Mouse (Mus musculus) liver, embryonic 13.5 days (tissue): ENCODE results near the gene Cep63. TPM values are rescaled to one million over a fixed set of nuclear protein-coding genes. Genes with fewer than 3 reads are reported as not detected.

Experiments
- ATAC-seq: fragments of 200-750 bp; cut with Nextera tagmentation; 2 replicates; pipeline ENCODE4 v1.8.0; 2017; ENCODE audit warnings: low read depth, mild to moderate bottlenecking, moderate number of reproducible peaks, moderate library complexity
- DNase-seq: peaks from one replicate; pipeline ENCODE4 v3.0.0; 2022
- H3K27ac ChIP-seq: fragments of 300-500 bp; sonication (generic); 2 replicates; pipeline ENCODE4 v1.5.1; 2015; ENCODE audit warnings: moderate library complexity, mild to moderate bottlenecking, inconsistent platforms
- H3K27me3 ChIP-seq: fragments of 300-500 bp; sonication (generic); 2 replicates; pipeline ENCODE4 v1.6.1; 2015; ENCODE audit warnings: mild to moderate bottlenecking, inconsistent platforms
- H3K36me3 ChIP-seq: fragments of 300-500 bp; sonication (generic); 2 replicates; pipeline ENCODE4 v1.6.1; 2015; ENCODE audit warnings: mild to moderate bottlenecking, inconsistent platforms
- H3K4me1 ChIP-seq: fragments of 300-500 bp; sonication (generic); replicated peaks from 2 replicates; pipeline ENCODE4 v1.6.1; 2015; ENCODE audit warnings: inconsistent platforms
- H3K4me2 ChIP-seq: fragments of 300-500 bp; sonication (generic); 2 replicates; pipeline ENCODE4 v1.6.1; 2015; ENCODE audit warnings: inconsistent platforms, mild to moderate bottlenecking, moderate library complexity
- H3K4me3 ChIP-seq: fragments of 300-500 bp; sonication (generic); replicated peaks from 2 replicates; pipeline ENCODE4 v1.5.1; 2015; ENCODE audit warnings: mild to moderate bottlenecking, inconsistent platforms
- H3K9ac ChIP-seq: fragments of 300-500 bp; sonication (generic); 2 replicates; pipeline ENCODE4 v1.6.1; 2015; ENCODE audit warnings: mild to moderate bottlenecking, inconsistent platforms
- H3K9me3 ChIP-seq: fragments of 300-500 bp; sonication (generic); replicated peaks from 2 replicates; pipeline ENCODE4 v1.6.1; 2016; ENCODE audit warnings: inconsistent platforms
- WGBS: fragments of 180-500 bp; shearing (Covaris S2); methylation state at CpG from one replicate; pipeline ENCODE4 v1.1.7; 2015; ENCODE audit not compliant: insufficient replicate concordance; 5-methylcytosine and 5-hydroxymethylcytosine counted together
- polyA plus RNA-seq: library from polyadenylated mRNA; unstranded; fragments of >200 nt; fragmentation: Nextera tagmentation; extraction: Ambion mirVana; gene quantifications from 2 replicates; pipeline ENCODE4 v1.2.1, GENCODE M21; 2015

Cep63 gene
- polyA plus RNA-seq, 1 experiment from 2014 or later: 26.1 TPM

- no peak for ATAC-seq
These were observed 5.3 kb upstream of the Cep63 start for GRCm38 (mm10) chr9:102631589-102632147.

GRCm38 (mm10) chr9:102629052-102629451 lies 2.7 kb upstream of the Cep63 start:
- 48% methylated on average over 7 of the region's 7 CpGs for WGBS
- H3K36me3 ChIP-seq: 0 out of 2 replicates have a peak, but pooled peaks cover 7% of the 10 kb centered on the region

More at GRCm38 (mm10) chr9:102631589-102632147, 5.3 kb upstream of the Cep63 start:
- H3K9me3 ChIP-seq: no peaks in the 10 kb centered on the region
- WGBS: 33% methylated on average over 2 of the region's 2 CpGs
- H3K36me3 ChIP-seq: 0 out of 2 replicates have a peak, but pooled peaks cover 8% of the 10 kb centered on the region
- no peaks in the 10 kb centered on the region for H3K27me3 ChIP-seq
- H3K9ac ChIP-seq: no peak overlapping the region
- H3K4me3 ChIP-seq: no peak overlapping the region
- no peak overlapping the region for H3K4me2 ChIP-seq
- peaks cover 25% of the 10 kb centered on the region for H3K4me1 ChIP-seq
- no peak overlapping the region for H3K27ac ChIP-seq
- DNase-seq: no peak

DNA sequence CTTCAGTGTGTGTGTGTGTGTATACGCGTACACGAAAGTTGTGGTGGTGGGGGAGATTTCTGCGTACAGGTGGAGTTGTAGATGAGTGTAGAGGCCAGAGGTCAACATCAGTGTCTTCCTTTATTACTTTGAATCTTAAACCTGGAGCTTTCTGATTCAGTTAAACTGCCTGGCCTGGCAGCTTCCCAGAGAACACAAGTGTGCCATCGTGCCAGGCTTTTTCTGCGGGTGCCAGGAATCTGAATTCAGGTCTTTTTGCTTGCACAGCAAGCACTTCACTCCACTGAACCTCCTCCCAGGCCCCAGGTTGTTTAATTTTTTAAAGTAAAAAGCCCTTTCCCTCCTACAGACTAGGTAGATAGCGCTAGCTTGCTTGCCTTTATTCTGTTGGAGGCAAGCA lies 1.1 kb upstream of the Cep63 start:
- Histone ChIP-seq H3K27ac (peak overlapping the region; percentile 80), H3K4me2 (peak overlapping the region; percentile 89), H3K4me1 (peaks cover 52% of the 10 kb centered on the region), H3K36me3 (0 out of 2 replicates have a peak, but pooled peaks cover 5% of the 10 kb centered on the region), H3K9me3 (no peaks in the 10 kb centered on the region), H3K9ac (peak overlapping the region; percentile 98), H3K27me3 (no peaks in the 10 kb centered on the region), H3K4me3 (peak overlapping the region; percentile 94)
- ATAC-seq (no peak), DNase-seq (no peak)
- WGBS: 70% methylated on average over 7 of the region's 7 CpGs

More at GRCm38 (mm10) chr9:102629052-102629451, 2.7 kb upstream of the Cep63 start:
- Histone ChIP-seq H3K4me2 (no peak overlapping the region), H3K27me3 (no peaks in the 10 kb centered on the region), H3K9me3 (no peaks in the 10 kb centered on the region), H3K4me3 (no peak overlapping the region), H3K27ac (no peak overlapping the region), H3K4me1 (peaks cover 39% of the 10 kb centered on the region), H3K9ac (no peak overlapping the region)
- no peak for ATAC-seq
- DNase-seq: no peak

DNA sequence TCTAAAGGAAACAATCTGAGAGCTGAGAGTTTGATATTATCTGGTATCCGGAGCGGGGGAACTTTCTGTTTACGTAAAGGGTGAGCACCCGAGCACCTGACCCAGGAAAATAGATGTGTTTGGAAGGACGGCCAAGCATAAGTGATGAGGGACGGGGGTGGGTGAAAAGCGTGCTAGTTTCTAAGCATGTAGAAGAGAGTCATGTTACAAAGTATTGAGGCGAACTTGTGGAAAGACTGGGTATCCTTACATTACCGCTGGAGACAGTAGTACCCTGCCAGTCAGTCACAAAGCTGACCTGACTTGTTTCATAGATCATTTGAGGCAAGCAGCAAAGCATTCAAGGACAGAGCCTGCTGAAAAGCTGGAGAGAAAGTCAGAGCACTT lies 498 bp upstream of the Cep63 start:
- no peaks in the 10 kb centered on the region for H3K36me3 ChIP-seq
- H3K9me3 ChIP-seq: no peaks in the 10 kb centered on the region
- H3K9ac ChIP-seq: peak overlapping the region; percentile 98
- 1% methylated on average over 9 of the region's 9 CpGs for WGBS
- peak overlapping the region; percentile 89 for H3K4me2 ChIP-seq
- H3K27ac ChIP-seq: peak overlapping the region; percentile 80
- H3K4me3 ChIP-seq: peak overlapping the region; percentile 94
- ATAC-seq (no peak), DNase-seq (no peak)
- no peaks in the 10 kb centered on the region for H3K27me3 ChIP-seq
- H3K4me1 ChIP-seq: peaks cover 52% of the 10 kb centered on the region

DNA sequence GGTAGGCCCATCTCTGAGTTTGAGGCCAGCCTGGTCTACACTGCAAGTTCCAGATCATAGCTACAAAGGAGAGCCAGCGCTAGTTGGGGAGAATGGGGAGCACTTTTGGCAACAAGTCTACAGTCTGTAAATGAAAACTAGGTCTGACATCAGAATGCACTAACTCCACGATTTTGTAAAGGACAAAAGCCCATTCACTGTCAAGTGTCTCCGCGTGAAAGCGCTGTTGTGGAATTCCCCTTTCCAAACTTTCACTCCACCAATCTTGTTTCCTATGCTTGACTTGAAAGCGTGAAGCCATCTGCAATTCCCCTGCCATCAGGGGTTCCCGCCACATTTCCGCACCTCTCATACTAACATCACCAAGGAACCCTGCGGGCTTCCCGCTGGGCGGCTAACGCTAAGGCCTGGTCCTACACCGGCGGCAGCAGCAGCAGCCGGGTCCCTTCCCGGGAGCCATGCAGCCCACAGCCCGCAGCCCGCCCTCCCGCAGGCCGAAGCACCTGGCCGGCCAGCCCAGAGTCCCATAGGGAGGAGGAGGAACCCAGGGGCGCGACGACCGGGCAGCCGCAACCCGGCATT lies 842 bp downstream of the Cep63 start:
- Histone ChIP-seq H3K4me2 (peak overlapping the region; percentile 89), H3K4me1 (peaks cover 52% of the 10 kb centered on the region), H3K36me3 (no peaks in the 10 kb centered on the region), H3K27me3 (no peaks in the 10 kb centered on the region), H3K9me3 (no peaks in the 10 kb centered on the region), H3K9ac (peak overlapping the region; percentile 98), H3K4me3 (peak overlapping the region; percentile 94), H3K27ac (peak overlapping the region; percentile 92)
- DNase-seq (no peak), ATAC-seq (peak; percentile 59)
- WGBS: under 1% methylated on average over 27 of the region's 27 CpGs

GRCm38 (mm10) chr9:102623581-102623980 lies 2.8 kb downstream of the Cep63 start:
- Histone ChIP-seq H3K9me3 (no peaks in the 10 kb centered on the region), H3K4me1 (peaks cover 46% of the 10 kb centered on the region), H3K27me3 (no peaks in the 10 kb centered on the region), H3K4me3 (no peak overlapping the region), H3K36me3 (0 out of 2 replicates have a peak, but pooled peaks cover 4% of the 10 kb centered on the region), H3K9ac (no peak overlapping the region), H3K27ac (no peak overlapping the region), H3K4me2 (no peak overlapping the region)
- ATAC-seq (no peak), DNase-seq (no peak)
- WGBS: 78% methylated on average over 7 of the region's 7 CpGs

GRCm38 (mm10) chr9:102622876-102623275 lies 3.5 kb downstream of the Cep63 start:
- ATAC-seq: no peak
- WGBS: 65% methylated on average over 6 of the region's 6 CpGs

DNA sequence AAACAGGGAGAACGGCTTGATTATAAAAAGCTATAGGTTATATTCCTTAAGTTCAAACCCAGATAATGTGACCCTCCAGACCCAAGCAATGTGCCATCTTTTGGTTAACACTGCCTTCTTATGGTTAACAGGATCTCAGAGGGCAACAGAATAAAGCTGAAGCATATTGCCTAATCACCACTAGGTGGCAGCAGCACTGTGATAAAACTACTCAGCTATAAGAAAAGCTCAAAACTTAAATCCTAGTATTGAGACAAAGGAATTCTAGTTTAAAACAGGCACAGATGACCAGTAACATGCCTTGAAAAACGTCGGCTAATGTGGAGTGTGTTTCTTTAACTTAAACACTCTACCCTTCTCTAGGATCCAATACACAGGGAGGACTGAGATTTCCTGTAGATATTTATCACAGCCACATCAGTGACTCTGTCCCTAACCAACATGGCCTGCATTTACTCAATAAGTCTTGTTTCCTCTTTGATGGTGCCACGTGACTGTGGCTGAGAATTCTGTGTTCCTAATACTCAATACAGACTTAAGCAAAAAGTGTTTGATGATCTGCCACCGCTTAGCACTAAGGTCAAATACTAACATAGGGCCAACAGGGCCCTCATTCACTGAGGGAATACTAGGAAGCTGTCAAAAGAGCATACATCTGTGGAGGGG lies 4.0 kb downstream of the Cep63 start:
- WGBS: 28% methylated on average over 5 of the region's 5 CpGs
- Histone ChIP-seq H3K9me3 (no peaks in the 10 kb centered on the region), H3K4me1 (peaks cover 34% of the 10 kb centered on the region), H3K36me3 (0 out of 2 replicates have a peak, but pooled peaks cover 4% of the 10 kb centered on the region), H3K27ac (no peak overlapping the region), H3K4me3 (no peak overlapping the region), H3K9ac (no peak overlapping the region), H3K4me2 (no peak overlapping the region), H3K27me3 (no peaks in the 10 kb centered on the region)
- ATAC-seq (no peak), DNase-seq (peak; percentile 35)

More at GRCm38 (mm10) chr9:102622876-102623275, 3.5 kb downstream of the Cep63 start:
- H3K36me3 ChIP-seq: 0 out of 2 replicates have a peak, but pooled peaks cover 4% of the 10 kb centered on the region
- no peak overlapping the region for H3K4me2 ChIP-seq
- no peak overlapping the region for H3K9ac ChIP-seq
- no peak for DNase-seq
- H3K9me3 ChIP-seq: no peaks in the 10 kb centered on the region
- H3K4me3 ChIP-seq: no peak overlapping the region
- peaks cover 39% of the 10 kb centered on the region for H3K4me1 ChIP-seq
- H3K27me3 ChIP-seq: no peaks in the 10 kb centered on the region
- H3K27ac ChIP-seq: no peak overlapping the region

DNA sequence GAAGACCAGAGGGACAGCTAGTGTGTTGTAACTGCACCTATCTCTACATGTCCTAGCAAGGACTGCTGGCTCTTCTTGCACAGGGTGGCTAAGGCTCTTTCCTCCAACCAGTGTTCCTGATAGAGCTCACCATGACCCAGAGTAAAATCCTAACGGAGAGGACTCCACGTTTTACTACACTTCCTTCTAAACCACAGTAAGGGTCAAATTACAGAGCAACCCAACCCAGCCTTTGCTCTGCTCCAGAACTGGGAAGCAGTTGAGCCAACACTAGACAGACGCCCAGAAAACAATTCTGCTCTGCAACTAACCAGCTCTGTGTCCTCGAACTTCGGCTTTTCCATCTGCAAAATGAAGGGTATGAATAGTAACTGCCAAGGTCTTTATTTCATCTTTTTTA lies 4.9 kb downstream of the Cep63 start:
- Histone ChIP-seq H3K9ac (no peak overlapping the region), H3K4me2 (no peak overlapping the region), H3K27ac (no peak overlapping the region), H3K27me3 (no peaks in the 10 kb centered on the region), H3K9me3 (no peaks in the 10 kb centered on the region), H3K36me3 (peaks cover 4% of the 10 kb centered on the region; the same call in 1 of the 2 replicates), H3K4me3 (no peak overlapping the region), H3K4me1 (peaks cover 26% of the 10 kb centered on the region)
- DNase-seq (no peak), ATAC-seq (no peak)
- 56% methylated on average over 5 of the region's 5 CpGs for WGBS

DNA sequence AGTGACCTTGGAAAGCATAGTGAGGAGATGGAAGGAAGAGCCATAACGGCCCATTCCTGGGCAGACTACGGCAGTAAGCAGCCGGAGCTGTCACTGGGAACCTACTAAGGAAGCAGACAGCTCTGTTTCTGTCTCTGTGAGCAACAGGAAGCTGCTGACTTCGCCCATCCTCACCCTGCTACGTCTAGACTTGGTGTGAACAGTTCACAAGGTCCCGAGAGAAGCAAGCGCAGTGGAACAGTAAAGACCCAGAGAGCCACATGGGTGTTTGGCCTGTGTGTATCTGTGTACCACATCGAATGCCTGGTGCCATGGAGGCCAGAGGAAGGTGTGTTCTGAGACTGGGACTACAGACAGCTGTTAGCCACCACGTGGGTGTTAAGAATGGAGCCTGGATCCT lies 10.1 kb downstream of the Cep63 start:
- ATAC-seq (no peak), DNase-seq (no peak)
- 67% methylated on average over 9 of the region's 9 CpGs for WGBS
- Histone ChIP-seq H3K36me3 (peaks cover 29% of the 10 kb centered on the region), H3K27ac (no peak overlapping the region), H3K4me2 (no peak overlapping the region), H3K27me3 (no peaks in the 10 kb centered on the region), H3K4me1 (no peaks in the 10 kb centered on the region), H3K9ac (no peak overlapping the region), H3K4me3 (no peak overlapping the region), H3K9me3 (no peaks in the 10 kb centered on the region)

DNA sequence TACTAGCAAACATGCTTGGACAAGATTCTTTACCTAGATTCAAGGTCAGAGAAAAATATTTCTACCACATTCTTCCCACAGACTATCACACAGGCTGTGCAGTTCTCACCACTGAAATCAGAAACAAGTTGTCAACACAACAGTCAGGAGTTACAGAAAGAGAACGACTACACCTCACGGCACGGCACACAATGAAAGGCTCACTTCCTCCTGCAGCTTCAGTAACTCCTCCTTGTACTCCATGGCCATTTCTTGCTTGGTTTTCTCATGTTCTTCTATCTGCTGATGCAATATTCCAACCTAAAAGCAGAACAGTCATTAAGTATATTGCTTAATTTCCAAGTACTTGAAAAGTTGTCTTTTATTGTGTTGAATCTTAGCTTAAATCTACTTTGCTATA lies 11.3 kb downstream of the Cep63 start:
- WGBS: 68% methylated on average over 3 of the region's 3 CpGs
- no peak for ATAC-seq

More for the DNA sequence above, 11.3 kb downstream of the Cep63 start:
- Histone ChIP-seq H3K27me3 (no peaks in the 10 kb centered on the region), H3K27ac (no peak overlapping the region), H3K9me3 (no peaks in the 10 kb centered on the region), H3K36me3 (peaks cover 31% of the 10 kb centered on the region), H3K4me3 (no peak overlapping the region), H3K9ac (no peak overlapping the region), H3K4me1 (no peaks in the 10 kb centered on the region), H3K4me2 (no peak overlapping the region)
- no peak for DNase-seq
